Mouse (Mus musculus) MEL (cell line): ENCODE measurements around the gene Taok1. TPM values are rescaled to one million over a fixed set of nuclear protein-coding genes. Genes with fewer than 3 reads are reported as not detected.

ENCODE experiments used
- DNase-seq: peaks from one replicate; pipeline ENCODE4 v3.0.0; 2011; ENCODE audit warnings: low read depth, low spot score
- H3K27ac ChIP-seq: 2 replicates; pipeline ENCODE4 v1.5.1; 2012; ENCODE audit warnings: low read depth, mild to moderate bottlenecking, control low read depth, low read length, moderate library complexity; ENCODE audit not compliant: control insufficient read depth
- H3K27me3 ChIP-seq, 2 experiments: fragments of 150-350 bp in 1 of 2; sonication (generic) in 1 of 2; 2 replicates each; pipeline ENCODE4 v1.6.1; 2012; ENCODE audit warnings: low read length in 2 of 2, mild to moderate bottlenecking in 2 of 2, improper control_type of control experiment in 1 of 2, moderate library complexity in 1 of 2; ENCODE audit not compliant: insufficient read depth in 2 of 2, control insufficient read depth in 1 of 2
- H3K36me3 ChIP-seq, 2 experiments: 2 replicates each; pipeline ENCODE4 v1.6.1; 2012 to 2014; ENCODE audit warnings: low read length in 2 of 2, improper control_type of control experiment in 1 of 2, inconsistent platforms in 1 of 2, mild to moderate bottlenecking in 1 of 2; ENCODE audit not compliant: insufficient read depth in 2 of 2, control insufficient read depth in 1 of 2
- H3K4me1 ChIP-seq, 2 experiments: fragments of 150-350 bp in 1 of 2; sonication (generic) in 1 of 2; 2 replicates each; pipeline ENCODE4 v1.6.1; 2012; ENCODE audit warnings: low read length in 2 of 2, improper control_type of control experiment in 1 of 2, mild to moderate bottlenecking in 1 of 2; ENCODE audit not compliant: insufficient read depth in 2 of 2, control insufficient read depth in 1 of 2
- H3K4me3 ChIP-seq, 2 experiments: fragments of 150-350 bp in 1 of 2; sonication (generic) in 1 of 2; 2 replicates each; pipeline ENCODE4 v1.5.1; 2012; ENCODE audit warnings: low read depth in 2 of 2, low read length in 2 of 2, mild to moderate bottlenecking in 2 of 2, moderate library complexity in 2 of 2, control low read depth in 1 of 2, improper control_type of control experiment in 1 of 2; ENCODE audit not compliant: control insufficient read depth in 1 of 2, insufficient read depth in 1 of 2
- H3K79me2 ChIP-seq: 2 replicates; pipeline ENCODE4 v1.6.1; 2012; ENCODE audit warnings: mild to moderate bottlenecking, low read length, moderate library complexity; ENCODE audit not compliant: control insufficient read depth, poor library complexity, insufficient read depth
- H3K9ac ChIP-seq: 2 replicates; pipeline ENCODE4 v1.6.1; 2012; ENCODE audit warnings: low read depth, mild to moderate bottlenecking, control low read depth, low read length, moderate library complexity; ENCODE audit not compliant: control insufficient read depth, poor library complexity, severe bottlenecking
- H3K9me3 ChIP-seq: fragments of 150-350 bp; sonication (generic); replicated peaks from 2 replicates; pipeline ENCODE4 v1.6.1; 2012; ENCODE audit warnings: mild to moderate bottlenecking, low read length, improper control_type of control experiment, moderate library complexity; ENCODE audit not compliant: insufficient read depth
- CHD2 ChIP-seq: IDR thresholded peaks from 2 replicates; pipeline ENCODE4 v1.6.1; 2011; ENCODE audit warnings: low read length, improper control_type of control experiment
- CTCF ChIP-seq, 3 experiments: IDR thresholded peaks in 2 of 3; conservative IDR thresholded peaks in 1 of 3; 2 replicates each; pipeline ENCODE4 v1.5.1; 2011 to 2012; ENCODE audit warnings: low read length in 3 of 3, low read depth in 2 of 3, mild to moderate bottlenecking in 2 of 3, improper control_type of control experiment in 1 of 3, inconsistent platforms in 1 of 3, mixed read lengths in 1 of 3, moderate library complexity in 1 of 3; ENCODE audit not compliant: control insufficient read depth in 1 of 3, insufficient read depth in 1 of 3, poor library complexity in 1 of 3, severe bottlenecking in 1 of 3
- ETS1 ChIP-seq: IDR thresholded peaks from 2 replicates; pipeline ENCODE4 v1.6.1; 2012; ENCODE audit warnings: low read depth, mild to moderate bottlenecking, inconsistent platforms, low read length, improper control_type of control experiment, moderate library complexity
- GABPA ChIP-seq: IDR thresholded peaks from 2 replicates; pipeline ENCODE4 v1.6.1; 2012; ENCODE audit warnings: low read depth, mild to moderate bottlenecking, inconsistent platforms, low read length, improper control_type of control experiment, moderate library complexity
- GATA1 ChIP-seq: IDR thresholded peaks from 2 replicates; pipeline ENCODE4 v1.6.1; 2011; ENCODE audit warnings: low read depth, low read length, improper control_type of control experiment
- MEF2A ChIP-seq: IDR thresholded peaks from 2 replicates; pipeline ENCODE4 v1.6.1; 2014; ENCODE audit warnings: low read depth, mild to moderate bottlenecking, inconsistent platforms, low read length, improper control_type of control experiment; ENCODE audit not compliant: poor library complexity, insufficient replicate concordance, severe bottlenecking; ENCODE audit errors: extremely low read depth
- MXI1 ChIP-seq: IDR thresholded peaks from 2 replicates; pipeline ENCODE4 v1.6.1; 2011; ENCODE audit warnings: mild to moderate bottlenecking, low read depth, low read length, improper control_type of control experiment
- SMC3 ChIP-seq: IDR thresholded peaks from 2 replicates; pipeline ENCODE4 v1.6.1; 2011; ENCODE audit warnings: low read depth, low read length, improper control_type of control experiment
- ZC3H11A ChIP-seq: IDR thresholded peaks from 2 replicates; pipeline ENCODE4 v1.6.1; 2012; ENCODE audit warnings: low read depth, mild to moderate bottlenecking, inconsistent platforms, low read length, improper control_type of control experiment
- ZKSCAN1 ChIP-seq: IDR thresholded peaks from 2 replicates; pipeline ENCODE4 v1.6.1; 2012; ENCODE audit warnings: low read depth, mild to moderate bottlenecking, inconsistent platforms, low read length, improper control_type of control experiment, moderate library complexity
- polyA plus RNA-seq, 2 experiments: library from polyadenylated mRNA; stranded (reverse) in 1 of 2; unstranded in 1 of 2; fragments of >175 nt in 1 of 2; fragments of >200 nt in 1 of 2; gene quantifications; 2 replicates each; pipeline versions ENCODE4 v1.2.1 to v1.2.4; 2012; ENCODE audit warnings: low replicate concordance in 2 of 2, low read depth in 1 of 2; ENCODE audit not compliant: insufficient read length in 2 of 2, insufficient read depth in 1 of 2, missing spikeins in 1 of 2
- total RNA-seq: library from RNA; depleted of rRNA; stranded (reverse); fragments of 300-350 nt; gene quantifications from 2 replicates; pipeline ENCODE4 v1.2.3, GENCODE M21; 2012

Gene Taok1
- total and polyA plus RNA-seq, 3 experiments: 7.9 to 31.0 (median 15.9) TPM

DNA sequence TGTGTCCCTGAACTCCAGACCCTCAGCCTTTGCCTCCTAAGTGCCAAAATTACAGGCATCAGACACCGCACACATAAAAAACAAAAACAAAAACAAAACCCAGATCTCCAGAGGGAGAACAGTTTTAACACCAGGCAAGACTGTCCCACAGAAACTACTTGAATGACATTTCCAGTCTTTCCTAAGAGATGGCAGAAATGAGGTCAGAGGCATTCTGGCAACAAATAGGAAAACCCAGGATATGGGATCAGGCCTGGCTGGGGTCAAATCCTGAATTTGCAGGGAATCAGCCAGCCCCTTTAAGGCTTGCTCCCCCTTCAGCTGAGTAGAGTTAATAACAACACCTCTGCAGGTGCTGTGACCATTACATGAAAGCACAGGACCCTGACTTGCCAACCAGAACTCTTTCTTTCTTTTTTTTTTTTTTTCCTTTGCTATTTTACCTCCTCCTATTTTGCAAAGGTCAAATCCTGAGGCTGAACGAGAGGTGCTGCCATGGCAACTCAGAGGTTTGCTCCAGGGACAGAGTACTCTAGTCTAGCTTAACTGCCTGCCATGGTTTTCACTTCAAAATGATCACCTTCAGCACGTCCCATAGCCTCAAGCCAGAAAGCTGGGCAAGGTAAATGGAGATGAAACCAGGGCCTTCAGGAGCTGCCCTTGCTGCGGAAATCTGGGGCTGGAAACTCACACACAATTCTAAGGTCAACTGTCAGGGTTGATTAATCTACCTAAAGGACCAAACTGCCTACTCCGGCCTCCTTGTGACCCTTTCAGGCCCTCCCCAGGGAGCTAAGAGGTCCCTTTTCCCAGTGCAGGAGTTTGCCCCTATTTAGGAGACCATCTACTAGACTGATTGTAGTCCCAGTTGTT lies 90.8 kb downstream of the Taok1 start:
- peaks cover 2% of the 10 kb centered on the region; the same call in 1 of the 2 replicates for H3K79me2 ChIP-seq
- no peak overlapping the region for H3K9ac ChIP-seq
- no peak overlapping the region for H3K4me3 ChIP-seq
- H3K9me3 ChIP-seq: no peaks in the 10 kb centered on the region
- peaks cover 0 to 27% of the 10 kb centered on the region in 2 experiments; a peak in 2 of 4 replicates for H3K36me3 ChIP-seq
- no peak overlapping the region for H3K27ac ChIP-seq
- H3K27me3 ChIP-seq: no peaks in the 10 kb centered on the region
- H3K4me1 ChIP-seq: peaks cover 12 to 32% of the 10 kb centered on the region in 2 experiments
- DNase-seq: no peak
- TF ChIP-seq ZC3H11A: no peak
- TF ChIP-seq CTCF (IDR thresholded peaks at IDR 0.05 in 2 of 3, conservative IDR thresholded peaks at IDR 0.05 in 1 of 3; ENCODE audit: control insufficient read depth in 1 of 3, insufficient read depth in 1 of 3, low read depth in 2 of 3, low read length in 3 of 3, poor library complexity in 1 of 3, severe bottlenecking in 1 of 3): peak in 1 of 3 experiments; percentile 11; a peak in 1 of 6 replicates

DNA sequence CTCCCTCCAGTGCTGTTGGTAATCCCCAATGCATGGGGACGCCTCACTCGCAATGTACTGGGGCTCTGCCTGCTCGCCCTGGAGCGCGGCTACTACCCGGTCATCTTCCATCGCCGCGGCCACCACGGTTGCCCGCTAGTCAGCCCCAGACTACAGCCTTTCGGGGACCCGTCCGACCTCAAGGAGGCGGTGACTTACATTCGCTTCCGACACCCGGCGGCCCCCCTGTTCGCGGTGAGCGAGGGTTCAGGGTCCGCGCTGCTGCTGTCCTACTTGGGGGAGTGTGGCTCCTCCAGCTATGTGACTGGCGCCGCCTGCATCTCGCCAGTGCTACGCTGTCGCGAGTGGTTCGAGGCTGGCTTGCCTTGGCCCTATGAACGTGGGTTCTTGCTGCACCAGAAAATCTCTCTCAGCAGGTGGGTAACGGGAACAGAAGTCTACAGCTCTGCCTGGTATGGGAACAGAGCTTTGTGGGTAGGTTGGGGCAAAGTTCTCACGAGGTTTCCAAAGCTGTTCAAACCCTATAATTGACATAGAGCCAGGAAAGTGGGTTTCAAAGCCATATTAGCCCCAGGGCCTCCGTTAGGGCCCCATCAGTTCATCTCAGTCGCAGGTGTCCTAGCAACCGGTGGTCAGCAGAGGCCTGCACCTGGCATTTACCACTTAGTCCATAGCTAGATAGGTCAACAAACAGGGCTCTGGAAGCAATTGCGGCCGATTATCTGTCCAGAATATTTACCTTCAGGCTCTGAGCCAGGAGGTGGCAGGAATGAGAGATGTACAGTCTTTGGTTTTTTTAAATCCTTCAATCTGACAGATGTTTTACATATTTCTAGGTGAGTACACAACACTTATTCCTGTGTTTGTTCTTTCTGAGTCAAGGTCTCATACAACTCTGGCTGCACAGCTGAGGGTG lies 91.7 kb downstream of the Taok1 start, which contains the start of gene Trp53i13:
TSS of gene Trp53i13 (minus strand) at position 344 of the 916 bp plus-strand sequence.
- Histone ChIP-seq H3K9ac (peak within 1 kb of the TSS; percentile 84), H3K79me2 (peaks cover 2% of the 10 kb centered on the region; the same call in 1 of the 2 replicates), H3K36me3 (peaks cover 0 to 21% of the 10 kb centered on the region in 2 experiments; a peak in 2 of 4 replicates), H3K4me1 (peaks cover 6 to 28% of the 10 kb centered on the region in 2 experiments), H3K27me3 (no peaks in the 10 kb centered on the region), H3K27ac (no peak within 1 kb of the TSS), H3K4me3 (peak within 1 kb of the TSS; percentile 85 to 96), H3K9me3 (no peaks in the 10 kb centered on the region)
- TF ChIP-seq SMC3: no peak
- no peak for TF ChIP-seq CHD2
- no peak for TF ChIP-seq MXI1
- TF ChIP-seq ZKSCAN1: no peak
- no peak for TF ChIP-seq MEF2A
- no peak for TF ChIP-seq ETS1
- no peak for TF ChIP-seq GATA1
- no peak for TF ChIP-seq GABPA
- DNase-seq: peak; percentile 59
